Mouse (Mus musculus): Measurements from ENCODE around the gene Prpsap1. TPM values are rescaled to one million over a fixed set of nuclear protein-coding genes. Genes with fewer than 3 reads are reported as not detected.

Gene Prpsap1
- polyA plus RNA-seq, 1 experiment, result 81.0 TPM

GRCm38 (mm10) chr11:116440408-116441068 is 53.5 kb downstream of the Prpsap1 start:
- Histone ChIP-seq H3K36me3 (ENCODE audit: control insufficient read depth, insufficient read depth) (peaks cover 20% of the 10 kb centered on the region), H3K4me3 (ENCODE audit: insufficient read depth, poor library complexity, severe bottlenecking) (no peak overlapping the region), H3K27me3 (ENCODE audit: control insufficient read depth, insufficient read depth, insufficient read length) (no peaks in the 10 kb centered on the region), H3K79me2 (ENCODE audit: control insufficient read depth, insufficient read depth) (peaks cover 12% of the 10 kb centered on the region), H3ac (ENCODE audit: control insufficient read depth, insufficient read length, low read depth) (no peak overlapping the region), H3K79me3 (ENCODE audit: low read depth) (peaks cover 2% of the 10 kb centered on the region)
- TF ChIP-seq CTCF (IDR thresholded peaks at IDR 0.05; ENCODE audit: control insufficient read depth, insufficient read depth, insufficient read length) (no peak), CEBPB (IDR thresholded peaks at IDR 0.05; ENCODE audit: low read depth) (no peak), USF1 (IDR thresholded peaks at IDR 0.05; ENCODE audit: low read depth) (no peak)

- Histone ChIP-seq H3K27me3 (ENCODE audit: control insufficient read depth, insufficient read depth, insufficient read length) (no peaks in the 10 kb centered on the region), H3K36me3 (ENCODE audit: control insufficient read depth, insufficient read depth) (peaks cover 20% of the 10 kb centered on the region)
Observed at GRCm38 (mm10) chr11:116439269-116440240, 54.4 kb downstream of the Prpsap1 start.

GRCm38 (mm10) chr11:116437541-116437940 is 56.5 kb downstream of the Prpsap1 start:
- Histone ChIP-seq H3ac (ENCODE audit: control insufficient read depth, insufficient read length, low read depth) (no peak overlapping the region), H3K79me2 (ENCODE audit: control insufficient read depth, insufficient read depth) (peaks cover 24% of the 10 kb centered on the region), H3K27me3 (ENCODE audit: control insufficient read depth, insufficient read depth, insufficient read length) (no peaks in the 10 kb centered on the region), H3K4me3 (ENCODE audit: insufficient read depth, poor library complexity, severe bottlenecking) (no peak overlapping the region), H3K79me3 (ENCODE audit: low read depth) (peaks cover 2% of the 10 kb centered on the region), H3K36me3 (ENCODE audit: control insufficient read depth, insufficient read depth) (peaks cover 20% of the 10 kb centered on the region)
- TF ChIP-seq MYOG (IDR thresholded peaks at IDR 0.05; ENCODE audit: control insufficient read depth, extremely low read depth, insufficient read length) (no peak), CEBPB (IDR thresholded peaks at IDR 0.05; ENCODE audit: low read depth) (no peak), MAX (IDR thresholded peaks at IDR 0.05) (no peak), MYOD1 (IDR thresholded peaks at IDR 0.05; ENCODE audit: control insufficient read depth, insufficient read length, low read depth) (no peak), CTCF (IDR thresholded peaks at IDR 0.05; ENCODE audit: control insufficient read depth, insufficient read depth, insufficient read length) (no peak), FOSL1 (IDR thresholded peaks at IDR 0.05; ENCODE audit: insufficient read depth, low read length, poor library complexity, severe bottlenecking) (no peak), USF1 (IDR thresholded peaks at IDR 0.05; ENCODE audit: low read depth) (no peak)

More at GRCm38 (mm10) chr11:116439269-116440240, 54.4 kb downstream of the Prpsap1 start:
- Histone ChIP-seq H3K79me3 (ENCODE audit: low read depth) (peaks cover 2% of the 10 kb centered on the region), H3K4me3 (ENCODE audit: insufficient read depth, poor library complexity, severe bottlenecking) (no peak overlapping the region), H3ac (ENCODE audit: control insufficient read depth, insufficient read length, low read depth) (no peak overlapping the region), H3K79me2 (ENCODE audit: control insufficient read depth, insufficient read depth) (peaks cover 22% of the 10 kb centered on the region)
- TF ChIP-seq MAX (IDR thresholded peaks at IDR 0.05) (no peak), FOSL1 (IDR thresholded peaks at IDR 0.05; ENCODE audit: insufficient read depth, low read length, poor library complexity, severe bottlenecking) (no peak), CEBPB (IDR thresholded peaks at IDR 0.05; ENCODE audit: low read depth) (no peak), USF1 (IDR thresholded peaks at IDR 0.05; ENCODE audit: low read depth) (no peak), MYOG (IDR thresholded peaks at IDR 0.05; ENCODE audit: control insufficient read depth, extremely low read depth, insufficient read length) (no peak), CTCF (IDR thresholded peaks at IDR 0.05; ENCODE audit: control insufficient read depth, insufficient read depth, insufficient read length) (no peak), MYOD1 (IDR thresholded peaks at IDR 0.05; ENCODE audit: control insufficient read depth, insufficient read length, low read depth) (no peak)

- Histone ChIP-seq H3ac (ENCODE audit: control insufficient read depth, insufficient read length, low read depth) (no peak overlapping the region), H3K4me3 (ENCODE audit: insufficient read depth, poor library complexity, severe bottlenecking) (no peak overlapping the region), H3K79me3 (ENCODE audit: low read depth) (peaks cover 2% of the 10 kb centered on the region), H3K27me3 (ENCODE audit: control insufficient read depth, insufficient read depth, insufficient read length) (no peaks in the 10 kb centered on the region), H3K79me2 (ENCODE audit: control insufficient read depth, insufficient read depth) (peaks cover 24% of the 10 kb centered on the region), H3K36me3 (ENCODE audit: control insufficient read depth, insufficient read depth) (peaks cover 20% of the 10 kb centered on the region)
- no peak for TF ChIP-seq FOSL1 (IDR thresholded peaks at IDR 0.05; ENCODE audit: insufficient read depth, low read length, poor library complexity, severe bottlenecking)
- no peak for TF ChIP-seq MAX (IDR thresholded peaks at IDR 0.05)
- TF ChIP-seq CTCF (IDR thresholded peaks at IDR 0.05; ENCODE audit: control insufficient read depth, insufficient read depth, insufficient read length), result no peak
- no peak for TF ChIP-seq MYOG (IDR thresholded peaks at IDR 0.05; ENCODE audit: control insufficient read depth, extremely low read depth, insufficient read length)
- no peak for TF ChIP-seq USF1 (IDR thresholded peaks at IDR 0.05; ENCODE audit: low read depth)
Observed at GRCm38 (mm10) chr11:116436725-116437331, 57.2 kb downstream of the Prpsap1 start.

GRCm38 (mm10) chr11:116435992-116436724 is 57.8 kb downstream of the Prpsap1 start:
- Histone ChIP-seq H3K4me3 (ENCODE audit: insufficient read depth, poor library complexity, severe bottlenecking) (no peak overlapping the region), H3ac (ENCODE audit: control insufficient read depth, insufficient read length, low read depth) (no peak overlapping the region), H3K36me3 (ENCODE audit: control insufficient read depth, insufficient read depth) (peaks cover 20% of the 10 kb centered on the region), H3K27me3 (ENCODE audit: control insufficient read depth, insufficient read depth, insufficient read length) (no peaks in the 10 kb centered on the region), H3K79me3 (ENCODE audit: low read depth) (peaks cover 2% of the 10 kb centered on the region), H3K79me2 (ENCODE audit: control insufficient read depth, insufficient read depth) (peaks cover 24% of the 10 kb centered on the region)
- TF ChIP-seq USF1 (IDR thresholded peaks at IDR 0.05; ENCODE audit: low read depth), result no peak
- no peak for TF ChIP-seq MYOD1 (IDR thresholded peaks at IDR 0.05; ENCODE audit: control insufficient read depth, insufficient read length, low read depth)
- TF ChIP-seq MYOG (IDR thresholded peaks at IDR 0.05; ENCODE audit: control insufficient read depth, extremely low read depth, insufficient read length), result no peak
- TF ChIP-seq CEBPB (IDR thresholded peaks at IDR 0.05; ENCODE audit: low read depth), result no peak
- TF ChIP-seq MAX (IDR thresholded peaks at IDR 0.05), result no peak
- no peak for TF ChIP-seq FOSL1 (IDR thresholded peaks at IDR 0.05; ENCODE audit: insufficient read depth, low read length, poor library complexity, severe bottlenecking)
- TF ChIP-seq CTCF (IDR thresholded peaks at IDR 0.05; ENCODE audit: control insufficient read depth, insufficient read depth, insufficient read length), result no peak
